Mouse (Mus musculus) kidney, postnatal 14 days (tissue): Measurements from ENCODE around the gene Chst11.

Experiments used
- DNase-seq: peaks from one replicate; pipeline ENCODE4 v3.0.0; 2022; ENCODE audit warnings: mixed read lengths

Gene Chst11

GRCm38 (mm10) chr10:83036340-83037045 is 51.2 kb downstream of the Chst11 start:
- DNase-seq, result peak; percentile 32

DNA sequence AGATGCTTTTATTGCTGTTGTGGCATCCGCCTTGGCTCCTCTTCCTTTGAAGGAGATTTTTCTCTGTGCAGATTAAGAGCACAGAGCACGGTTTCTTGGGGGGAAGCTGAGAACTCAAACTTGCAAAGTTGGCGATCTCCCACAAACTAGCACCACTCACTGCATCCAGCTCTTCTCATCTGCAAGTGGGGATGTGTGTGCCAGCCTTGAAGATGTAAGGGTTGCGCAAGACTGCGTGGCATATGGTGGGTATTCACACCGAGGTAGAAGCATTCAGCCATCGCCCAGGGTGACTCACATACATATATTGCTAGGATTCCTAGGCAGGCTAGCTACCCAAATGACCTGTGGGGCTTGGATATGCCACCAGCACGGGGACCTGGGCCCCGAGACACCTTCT is 52.9 kb downstream of the Chst11 start:
- DNase-seq, result no peak

DNA sequence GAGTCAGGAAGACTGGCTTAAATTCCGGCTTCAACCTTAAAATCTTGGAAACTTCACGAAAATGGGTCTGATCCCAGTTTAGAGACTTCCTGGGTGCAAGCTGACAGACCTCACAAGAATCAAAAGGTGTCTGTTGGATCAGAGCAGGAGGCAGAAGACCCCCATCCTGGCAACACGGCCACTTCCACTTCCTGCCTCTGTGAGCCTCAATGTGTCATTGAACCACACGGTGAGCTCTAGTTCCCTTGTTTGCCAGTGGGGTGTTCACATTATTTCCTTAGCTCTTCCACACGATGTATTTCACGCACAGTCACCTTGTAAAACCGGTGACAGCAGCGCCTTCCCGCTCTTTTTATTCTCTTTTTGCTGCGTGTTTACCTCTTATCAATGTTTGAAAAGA is 54.1 kb downstream of the Chst11 start:
- DNase-seq, result no peak

DNA sequence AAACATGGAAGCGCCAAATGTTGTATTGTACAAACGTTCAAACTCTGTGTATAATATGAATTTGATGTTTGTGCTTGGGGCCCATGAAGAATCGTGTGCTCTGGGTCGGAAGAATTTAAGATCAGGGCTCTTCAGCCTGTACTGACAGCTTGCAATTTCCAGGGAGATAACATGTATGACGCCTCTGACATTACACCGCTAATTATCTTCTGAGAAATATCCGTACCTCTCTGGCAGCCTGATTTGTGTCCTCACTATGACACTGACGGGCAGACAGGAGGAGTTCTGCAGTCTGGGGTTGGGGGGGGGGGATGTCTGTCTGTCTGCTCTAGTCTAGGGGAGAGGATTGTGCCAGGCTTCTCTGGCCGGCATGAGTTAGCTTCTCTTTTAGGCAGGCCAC is 56.6 kb downstream of the Chst11 start:
- no peak for DNase-seq

GRCm38 (mm10) chr10:83042613-83043477 is 57.5 kb downstream of the Chst11 start:
- peak; percentile 72 for DNase-seq

DNA sequence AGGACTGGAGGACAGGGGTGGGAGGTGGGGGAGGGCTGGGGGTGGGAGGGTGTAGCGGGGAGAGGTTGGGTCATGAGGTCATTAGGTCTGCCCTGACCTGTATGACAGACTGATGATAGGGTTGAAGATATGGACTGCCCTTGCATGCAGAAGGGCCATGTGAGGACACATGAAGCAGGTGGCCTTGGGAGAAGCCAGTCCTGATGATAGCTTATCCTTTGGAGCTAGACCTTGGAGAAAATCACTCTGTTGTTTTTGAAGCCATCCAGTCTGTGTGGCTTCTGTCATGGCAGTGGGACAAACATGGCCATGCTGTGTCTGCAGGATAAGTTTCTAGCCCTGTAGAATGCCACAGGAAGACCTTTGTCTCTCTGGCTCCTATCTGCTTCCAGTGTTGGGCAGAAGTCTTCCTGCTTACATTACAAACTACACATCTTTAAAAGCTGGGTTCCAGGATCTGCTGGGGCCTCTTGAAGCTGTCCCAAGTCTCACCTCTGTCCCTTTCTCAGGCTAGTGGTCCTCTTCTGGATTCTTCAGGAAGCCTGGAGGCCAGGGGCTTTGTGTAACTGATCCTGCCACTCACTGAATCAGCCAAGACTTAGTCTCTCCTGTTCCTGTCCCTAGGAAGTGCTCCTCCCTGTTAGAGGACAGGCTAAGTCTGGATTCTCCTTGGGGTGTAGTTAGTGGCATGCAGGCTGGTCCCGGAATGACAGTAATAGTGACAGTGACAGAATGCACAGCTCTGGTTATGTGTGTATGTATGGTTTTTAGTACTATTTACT is 58.4 kb downstream of the Chst11 start:
- no peak for DNase-seq

GRCm38 (mm10) chr10:83049174-83049780 is 64.0 kb downstream of the Chst11 start:
- DNase-seq, result no peak

- peak; percentile 65 for DNase-seq
Observed at GRCm38 (mm10) chr10:83053886-83054550, 68.7 kb downstream of the Chst11 start.

DNA sequence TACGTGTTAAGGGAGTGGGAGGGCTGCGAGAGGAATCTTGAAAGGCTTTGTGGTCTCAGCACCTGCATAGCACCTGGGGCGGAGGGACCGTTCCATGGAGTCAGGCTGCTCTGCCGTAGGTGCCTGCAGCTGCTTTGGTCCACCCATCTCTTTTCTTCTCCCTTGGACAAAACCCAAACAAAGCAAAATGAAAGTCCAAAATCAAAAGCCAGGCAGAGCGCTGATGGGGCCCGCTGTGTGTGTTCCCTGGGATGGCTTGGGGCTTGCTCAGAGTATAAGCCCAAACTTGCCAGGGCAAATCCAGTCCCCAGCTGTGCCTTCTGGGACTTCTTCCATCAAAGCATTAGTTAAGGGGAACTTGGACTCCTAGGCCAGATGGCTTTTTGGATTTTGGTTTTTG is 71.0 kb downstream of the Chst11 start:
- DNase-seq, result no peak

DNA sequence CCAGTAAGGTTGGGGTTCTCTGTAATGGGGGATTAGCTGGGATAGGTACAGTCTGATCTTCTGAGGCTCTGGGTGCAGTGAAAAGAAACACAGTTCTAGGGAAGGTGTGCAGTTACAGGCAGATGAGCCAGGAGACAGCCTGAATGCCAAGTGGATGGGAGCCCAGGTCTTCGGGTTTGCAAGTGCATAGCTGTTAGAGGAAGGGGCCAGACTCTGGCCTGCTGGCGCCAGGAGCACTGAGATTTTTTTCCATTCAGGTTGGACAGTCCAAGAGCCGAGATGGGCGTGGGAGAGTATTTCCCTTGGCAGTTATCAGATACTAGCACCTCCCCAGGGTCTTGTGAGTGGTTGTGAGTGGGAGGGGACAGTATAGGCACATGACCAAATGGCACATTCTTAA is 71.6 kb downstream of the Chst11 start:
- DNase-seq, result no peak

- DNase-seq, result peak; percentile 19
Observed at GRCm38 (mm10) chr10:83060066-83060782, 74.9 kb downstream of the Chst11 start.

DNA sequence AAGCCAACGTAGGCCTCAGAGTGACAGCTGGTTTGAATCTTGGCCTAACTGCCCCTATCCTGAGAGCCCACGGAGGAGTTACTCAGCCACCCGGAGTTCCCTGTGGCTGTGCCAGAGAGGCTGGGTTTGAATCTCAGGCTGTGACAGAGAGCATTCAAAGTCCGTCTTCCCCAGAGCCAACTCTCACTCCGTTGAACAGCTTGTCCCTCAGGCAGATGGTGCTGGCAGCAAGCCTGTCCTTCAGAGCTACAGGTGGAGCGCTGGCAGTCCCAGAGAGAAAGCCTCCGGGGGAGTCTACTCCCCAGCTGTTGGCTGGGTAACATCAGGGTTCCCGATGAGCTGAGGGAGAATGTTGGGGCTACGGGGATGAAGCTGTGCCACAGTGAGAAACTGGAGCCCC is 77.0 kb downstream of the Chst11 start:
- peak; percentile 25 for DNase-seq

DNA sequence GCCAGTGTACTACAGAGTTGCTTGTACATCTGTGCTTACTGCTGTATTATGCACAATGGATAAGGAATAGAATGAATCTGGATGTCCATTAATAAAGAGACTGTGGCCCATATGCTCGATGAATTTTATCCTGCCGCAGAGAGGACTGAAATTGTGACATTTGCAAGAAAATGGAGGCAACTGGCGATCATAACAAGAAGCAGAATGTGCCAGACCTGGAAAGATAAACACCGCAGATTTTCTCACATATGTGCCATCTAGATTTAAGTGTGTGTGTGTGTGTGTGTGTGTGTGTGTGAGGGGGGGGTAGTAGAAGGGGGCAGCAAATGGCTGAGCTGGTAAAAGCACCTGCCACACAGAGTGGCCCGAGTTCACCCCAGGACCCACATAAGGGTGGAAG is 79.5 kb downstream of the Chst11 start:
- DNase-seq, result no peak

GRCm38 (mm10) chr10:83066159-83066558 is 80.9 kb downstream of the Chst11 start:
- no peak for DNase-seq

DNA sequence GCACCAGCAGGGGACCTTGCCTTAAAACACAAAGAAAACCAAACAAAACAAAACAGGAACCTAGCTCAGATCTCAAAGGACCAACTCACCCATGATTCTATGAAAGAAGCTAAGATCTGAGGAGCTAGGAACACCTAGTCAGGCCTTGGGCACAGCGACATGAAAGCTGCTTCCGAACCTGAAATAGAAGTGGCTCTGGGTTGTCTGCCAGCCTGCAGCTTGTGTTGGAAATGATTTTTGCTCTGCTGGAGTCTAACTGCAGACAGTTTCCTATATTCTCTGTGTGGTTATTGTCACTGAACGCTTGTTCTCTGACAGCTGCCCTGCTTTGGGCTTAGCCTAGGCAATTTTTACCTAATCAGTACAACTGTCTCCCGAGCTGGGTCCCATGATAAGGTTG is 82.0 kb downstream of the Chst11 start:
- DNase-seq, result no peak

DNA sequence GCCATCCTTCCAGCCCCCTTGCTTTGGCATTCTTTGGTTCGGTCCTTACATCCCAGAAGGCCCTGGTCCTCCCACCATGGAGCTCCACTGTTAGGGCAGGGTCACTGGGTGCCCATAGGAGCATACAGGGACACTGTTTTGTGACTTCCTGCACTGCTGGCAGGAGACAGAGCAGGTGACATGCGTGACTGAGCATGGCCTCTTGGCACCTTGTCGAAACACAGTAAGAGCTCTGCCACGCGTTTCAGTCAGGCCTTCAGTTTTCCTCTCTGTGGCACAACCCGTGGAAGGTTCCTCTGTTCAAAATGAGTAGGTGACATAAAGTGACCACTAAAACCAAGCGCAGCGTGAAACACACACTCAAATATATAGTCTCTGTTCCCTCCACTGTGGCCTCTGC is 83.2 kb downstream of the Chst11 start:
- no peak for DNase-seq

DNA sequence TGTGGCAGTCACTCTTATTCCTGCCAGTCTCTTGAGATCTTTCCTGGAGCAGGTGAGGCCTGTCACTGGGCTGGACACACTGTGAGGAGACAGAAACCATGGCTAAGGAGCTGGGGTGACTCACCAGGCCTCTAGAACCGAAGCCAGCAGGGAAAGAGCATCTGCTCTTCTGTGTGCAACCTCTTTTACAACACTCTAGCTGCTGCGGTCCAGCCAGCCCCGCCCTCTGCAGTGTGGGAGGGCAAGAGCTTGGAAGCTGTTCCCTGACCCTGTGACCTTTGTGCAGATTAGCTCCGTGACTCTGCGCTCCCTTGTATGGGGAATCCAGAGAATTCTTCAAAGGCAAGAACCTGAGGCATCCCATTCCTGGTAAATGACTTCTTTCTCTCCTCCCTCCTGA is 84.5 kb downstream of the Chst11 start:
- DNase-seq, result peak; percentile 30

- DNase-seq, result no peak
Observed at GRCm38 (mm10) chr10:83071785-83072580, 86.7 kb downstream of the Chst11 start.

GRCm38 (mm10) chr10:83073119-83073518 is 87.8 kb downstream of the Chst11 start:
- DNase-seq, result no peak

DNA sequence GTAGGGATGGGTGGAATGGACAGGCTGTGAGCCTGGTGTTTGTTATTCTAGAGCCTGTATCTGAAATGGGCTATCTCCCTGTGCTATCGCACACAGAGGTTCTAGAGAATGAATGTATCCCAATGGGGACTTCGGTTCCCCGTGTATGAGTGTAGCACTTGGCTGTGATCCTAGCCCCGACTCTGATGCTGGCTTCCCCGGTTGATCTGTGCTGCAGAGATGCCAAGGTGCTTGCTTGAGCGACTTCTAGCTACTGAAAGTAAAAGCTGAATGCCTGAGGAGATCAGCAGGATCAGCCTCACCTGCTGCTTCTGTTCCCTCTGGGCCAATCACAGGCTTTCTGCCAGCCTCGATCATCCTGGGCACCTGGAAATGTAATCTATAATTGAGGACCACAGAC is 91.5 kb downstream of the Chst11 start:
- DNase-seq, result no peak

DNA sequence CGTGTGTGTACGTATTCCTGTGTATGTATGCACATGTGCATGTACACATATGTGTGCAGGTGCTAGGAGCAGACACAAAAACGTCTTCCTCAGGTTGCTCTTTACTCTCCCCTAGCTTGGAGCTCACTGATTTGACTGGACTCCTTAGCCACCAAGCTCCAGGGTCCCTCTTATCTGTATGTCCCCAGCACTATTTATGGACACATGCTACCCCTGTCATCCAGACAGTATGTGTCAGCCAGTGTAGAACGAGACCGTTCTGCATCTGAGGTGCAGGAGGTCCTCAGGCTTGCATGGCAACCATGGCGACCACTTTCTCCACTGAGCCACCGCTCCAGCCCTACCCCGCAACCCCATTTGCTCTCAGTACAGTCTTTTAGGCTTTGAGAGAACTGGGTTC is 93.4 kb downstream of the Chst11 start:
- no peak for DNase-seq
